Comparison of ENCODE assay signal across 8 mouse cellular contexts in genomic region chr17:46628791-46629684, GRCm38 (mm10). TPM values are rescaled to one million over a fixed set of nuclear protein-coding genes. Genes with fewer than 3 reads are reported as not detected.
A peak's percentile ranks its signal among the peaks of the same experiment; 100 is the strongest.
DNase-seq lines count a peak whose midpoint lies in the region; ATAC-seq and TF ChIP-seq lines count a peak whose summit lies in the region.

Gene Ptk7, minus strand, starts transcription at chr17:46629504.

- H3K4me2 ChIP-seq in intestine, embryonic 15.5 days (replicated peaks), result peak within 1 kb of the TSS; percentile 77
- peak within 1 kb of the TSS; percentile 66 for H3K4me2 ChIP-seq in liver, embryonic 15.5 days
- H3K4me2 ChIP-seq in neural tube, embryonic 12.5 days (replicated peaks), result peak within 1 kb of the TSS; percentile 85

- H3K36me3 ChIP-seq in kidney, adult 2 months (ENCODE audit: control insufficient read depth, insufficient read depth, low read length), result no peaks in the 10 kb centered on the region
- peaks cover 4% of the 10 kb centered on the region; the same call in 1 of the 2 replicates for H3K36me3 ChIP-seq in intestine, embryonic 15.5 days
- no peaks in the 10 kb centered on the region for H3K36me3 ChIP-seq in liver, embryonic 15.5 days (replicated peaks)
- H3K36me3 ChIP-seq in neural tube, embryonic 12.5 days, result peaks cover 31% of the 10 kb centered on the region

- TF ChIP-seq CTCF in kidney, adult 2 months (conservative IDR thresholded peaks at IDR 0.05; ENCODE audit: insufficient read depth, insufficient read length, low read depth, low read length), result no peak
- TF ChIP-seq CTCF in cerebellum, adult 2 months (IDR thresholded peaks at IDR 0.05; ENCODE audit: borderline replicate concordance, insufficient read depth, low read depth, low read length), result no peak

- H3K9ac ChIP-seq in intestine, embryonic 15.5 days, result peak within 1 kb of the TSS; percentile 96
- H3K9ac ChIP-seq in liver, embryonic 15.5 days, result peak within 1 kb of the TSS; percentile 48
- H3K9ac ChIP-seq in neural tube, embryonic 12.5 days, result peak within 1 kb of the TSS; percentile 95

- no peaks in the 10 kb centered on the region for H3K4me1 ChIP-seq in kidney, adult 2 months (ENCODE audit: control insufficient read depth, insufficient read depth, low read length)
- H3K4me1 ChIP-seq in cerebellum, adult 2 months (ENCODE audit: control insufficient read depth, insufficient read depth, low read length), result peaks cover 8% of the 10 kb centered on the region
- H3K4me1 ChIP-seq in intestine, embryonic 15.5 days (replicated peaks), result peaks cover 39% of the 10 kb centered on the region
- peaks cover 13% of the 10 kb centered on the region for H3K4me1 ChIP-seq in liver, embryonic 15.5 days (replicated peaks)
- peaks cover 50% of the 10 kb centered on the region for H3K4me1 ChIP-seq in neural tube, embryonic 12.5 days

- no peak for TF ChIP-seq POLR2A in kidney, adult 2 months (IDR thresholded peaks at IDR 0.05; ENCODE audit: low read depth, low read length)
- TF ChIP-seq POLR2A in cerebellum, adult 2 months (IDR thresholded peaks at IDR 0.05; ENCODE audit: borderline replicate concordance, insufficient read depth, low read length), result 0 out of 2 replicates have a peak, but pooled peaks have one; percentile 12

- WGBS in kidney, adult 2 months, result 3% methylated on average over 87 of the region's 90 CpGs
- WGBS in cerebellum, adult 2 months, result under 1% methylated on average over 84 of the region's 90 CpGs
- WGBS in intestine, embryonic 15.5 days, result under 1% methylated on average over 81 of the region's 90 CpGs
- under 1% methylated on average over 85 of the region's 90 CpGs for WGBS in liver, embryonic 15.5 days (ENCODE audit: insufficient replicate concordance)
- WGBS in neural tube, embryonic 12.5 days, result under 1% methylated on average over 86 of the region's 90 CpGs

- peak within 1 kb of the TSS; percentile 81 for H3K4me3 ChIP-seq in kidney, adult 2 months (ENCODE audit: insufficient read depth, low read depth, low read length)
- H3K4me3 ChIP-seq in cerebellum, adult 2 months (replicated peaks; ENCODE audit: insufficient read depth, low read depth, low read length), result peak within 1 kb of the TSS; percentile 79
- H3K4me3 ChIP-seq in intestine, embryonic 15.5 days (replicated peaks), result peak within 1 kb of the TSS; percentile 95
- H3K4me3 ChIP-seq in liver, embryonic 15.5 days (replicated peaks), result peak within 1 kb of the TSS; percentile 62
- H3K4me3 ChIP-seq in neural tube, embryonic 12.5 days, result peak within 1 kb of the TSS; percentile 94

- ATAC-seq in frontal cortex, adult (ENCODE audit: low TSS enrichment), result peak; percentile 48; the same call in 1 of the 2 replicates
- ATAC-seq in intestine, embryonic 15.5 days, result peak; percentile 73
- ATAC-seq in liver, embryonic 15.5 days (ENCODE audit: insufficient read depth), result peak; percentile 36; the same call in 1 of the 2 replicates
- peak; percentile 73 for ATAC-seq in neural tube, embryonic 12.5 days (ENCODE audit: low FRiP score, low read depth)

- H3K9me3 ChIP-seq in intestine, embryonic 15.5 days, result no peaks in the 10 kb centered on the region
- H3K9me3 ChIP-seq in liver, embryonic 15.5 days (replicated peaks), result no peaks in the 10 kb centered on the region
- no peaks in the 10 kb centered on the region for H3K9me3 ChIP-seq in neural tube, embryonic 12.5 days

- peak; percentile 54 for DNase-seq in kidney, adult 2 months
- DNase-seq in kidney, adult 8-10 months, result no peak
- DNase-seq in cerebellum, adult 2 months, result peak; percentile 52 to 65
- peak; percentile 71 to 81 for DNase-seq in thymus, postnatal 10 days (ENCODE audit: low spot score in 2 of 2)

- H3K27ac ChIP-seq in kidney, adult 2 months (ENCODE audit: insufficient read depth, low read depth, low read length), result peak within 1 kb of the TSS; percentile 65
- H3K27ac ChIP-seq in cerebellum, adult 2 months (ENCODE audit: insufficient read depth, low read length), result 0 out of 2 replicates have a peak within 1 kb of the TSS, but pooled peaks have one; percentile 15
- peak within 1 kb of the TSS; percentile 95 for H3K27ac ChIP-seq in intestine, embryonic 15.5 days
- H3K27ac ChIP-seq in liver, embryonic 15.5 days (replicated peaks), result peak within 1 kb of the TSS; percentile 48; the same call in 1 of the 2 replicates
- H3K27ac ChIP-seq in neural tube, embryonic 12.5 days, result peak within 1 kb of the TSS; percentile 86

- no peaks in the 10 kb centered on the region for H3K27me3 ChIP-seq in kidney, adult 2 months (replicated peaks; ENCODE audit: control insufficient read depth, insufficient read depth, low read length)
- no peaks in the 10 kb centered on the region for H3K27me3 ChIP-seq in cerebellum, adult 2 months (ENCODE audit: control insufficient read depth, insufficient read depth, low read length)
- H3K27me3 ChIP-seq in intestine, embryonic 15.5 days (replicated peaks), result no peaks in the 10 kb centered on the region
- H3K27me3 ChIP-seq in liver, embryonic 15.5 days, result peaks cover 52% of the 10 kb centered on the region
- H3K27me3 ChIP-seq in neural tube, embryonic 12.5 days (replicated peaks), result no peaks in the 10 kb centered on the region; the same call in 1 of the 2 replicates

RNA-seq across cellular contexts. Expression of gene Ptk7, which starts in this region (rescaled TPM):
- 8.1 and 9.4 TPM in 2 replicates for polyA plus RNA-seq in kidney, adult 2 months (2012; rRNA removed)
- polyA plus RNA-seq in cerebellum, adult 2 months (2012; rRNA removed), result 5.5 and 5.9 TPM in 2 replicates
- polyA plus RNA-seq in intestine, embryonic 15.5 days (2015; fragmentation: Nextera tagmentation; extraction: Ambion mirVana), result 61.8 and 66.2 TPM in 2 replicates
- polyA plus RNA-seq in liver, embryonic 15.5 days (2015; fragmentation: Nextera tagmentation; extraction: Ambion mirVana), result 7.8 and 9.1 TPM in 2 replicates
- polyA plus RNA-seq in neural tube, embryonic 12.5 days (2016; fragmentation: Nextera tagmentation; extraction: Ambion mirVana), result 68.3 and 69.7 TPM in 2 replicates

Comparison
In these comparisons a context has a peak if more than half of its experiments do, and no peak if none do; other contexts are left out.
1. DNase-seq: peak in kidney, adult 2 months (single experiment), cerebellum, adult 2 months (2 of 2) and thymus, postnatal 10 days (2 of 2); none in kidney, adult 8-10 months (0 of 2).
2. H3K27ac ChIP-seq: peak in every context shown above with its lines; median percentile 95 in intestine, embryonic 15.5 days; 86 in neural tube, embryonic 12.5 days; 65 in kidney, adult 2 months; 48 in liver, embryonic 15.5 days; 15 in cerebellum, adult 2 months.
3. Peak in every context shown above with its lines, with median percentiles within 50 percentile points of each other: H3K4me3 ChIP-seq, ATAC-seq, H3K4me2 ChIP-seq and H3K9ac ChIP-seq.